Comparison of ENCODE assay signal across 28 mouse cellular contexts in genomic region chr6:12506877-12507276, GRCm38 (mm10).
DNase-seq lines count a peak whose midpoint lies in the region; ATAC-seq and TF ChIP-seq lines count a peak whose summit lies in the region.
"Had no signal": no experiment of that assay in that cellular context is flagged by ENCODE, and none has a peak within 500 bp of the region (broad histone marks: within the 10 kb centered on the region; RNA-seq: fewer than 3 reads in every experiment).

No protein-coding gene starts in this region.

- no peak overlapping the region for H3K27ac ChIP-seq in lung, postnatal 0 days (ENCODE audit: low read length)
- H3K27ac ChIP-seq: forebrain, embryonic 15.5 days; hindbrain, embryonic 12.5 days; hindbrain, postnatal 0 days; intestine, embryonic 15.5 days; liver, embryonic 14.5 days had no signal

- no peaks in the 10 kb centered on the region for H3K9me3 ChIP-seq in lung, postnatal 0 days (ENCODE audit: low read length)
- H3K9me3 ChIP-seq: forebrain, embryonic 15.5 days; hindbrain, embryonic 12.5 days; intestine, embryonic 15.5 days; megakaryocyte, embryonic 14.5 days had no signal

- ATAC-seq in frontal cortex, adult (ENCODE audit: low TSS enrichment): peak; percentile 85
- ATAC-seq in lung, postnatal 0 days: no peak
- ATAC-seq: CD4-positive, CD25-positive, alpha-beta regulatory T cell, adult 4 months; forebrain, embryonic 15.5 days; hindbrain, postnatal 0 days; intestine, embryonic 15.5 days had no signal

- H3K9ac ChIP-seq in lung, postnatal 0 days (replicated peaks; ENCODE audit: low read depth): no peak overlapping the region
- H3K9ac ChIP-seq: forebrain, embryonic 15.5 days; hindbrain, embryonic 12.5 days; intestine, embryonic 15.5 days; liver, embryonic 14.5 days had no signal

- WGBS in lung, postnatal 0 days: 61% methylated on average over 2 of the region's 2 CpGs

- DNase-seq in frontal cortex, postnatal 36 days (ENCODE audit: low spot score in 2 of 2): no peak
- DNase-seq in lung, postnatal 0 days (ENCODE audit: low spot score): peak; percentile 22
- no peak for DNase-seq in lung, postnatal 36 days
- DNase-seq in brain, adult 2 months (ENCODE audit: low read depth, low spot score): peak; percentile 49
- no peak for DNase-seq in cerebellum, adult 11 months
- DNase-seq in gastrocnemius, postnatal 25 days: no peak
- DNase-seq: adrenal gland, adult 2 months; cerebellum, adult 18-20 months; cerebellum, postnatal 10 days; gastrocnemius, postnatal 36 days; heart, adult 18-20 months; heart, postnatal 36 days; kidney, adult 2 months; kidney, postnatal 36 days; liver; lung, postnatal 14 days; midbrain, embryonic 14.5 days; thymus, postnatal 4 days had no signal

- no peak overlapping the region for H3K4me2 ChIP-seq in lung, postnatal 0 days (replicated peaks; ENCODE audit: low read depth, low read length)
- H3K4me2 ChIP-seq: forebrain, embryonic 15.5 days; heart, embryonic 11.5 days; hindbrain, embryonic 12.5 days; intestine, embryonic 15.5 days had no signal

- H3K27me3 ChIP-seq in lung, postnatal 0 days (replicated peaks; ENCODE audit: insufficient read depth, low read length): no peaks in the 10 kb centered on the region
- H3K27me3 ChIP-seq: forebrain, embryonic 15.5 days; hindbrain, embryonic 12.5 days; intestine, embryonic 15.5 days; megakaryocyte, embryonic 14.5 days had no signal

- TF ChIP-seq EP300 in lung, postnatal 0 days (IDR thresholded peaks at IDR 0.05): no peak

- no peaks in the 10 kb centered on the region for H3K36me3 ChIP-seq in lung, postnatal 0 days (ENCODE audit: insufficient read depth, low read length)
- H3K36me3 ChIP-seq: forebrain, embryonic 15.5 days; hindbrain, embryonic 12.5 days; intestine, embryonic 15.5 days had no signal

- no peak for TF ChIP-seq CTCF in lung, postnatal 0 days (IDR thresholded peaks at IDR 0.05)

- H3K4me1 ChIP-seq in lung, postnatal 0 days (ENCODE audit: insufficient read depth, low read depth, low read length): no peaks in the 10 kb centered on the region
- H3K4me1 ChIP-seq: forebrain, embryonic 15.5 days; hindbrain, embryonic 12.5 days; intestine, embryonic 15.5 days; megakaryocyte, embryonic 14.5 days had no signal

- H3K4me3 ChIP-seq in lung, postnatal 0 days (ENCODE audit: low read depth, low read length): no peak overlapping the region
- H3K4me3 ChIP-seq: erythroblast, embryonic 14.5 days; forebrain, embryonic 15.5 days; hindbrain, embryonic 12.5 days; intestine, embryonic 15.5 days; megakaryocyte, embryonic 14.5 days had no signal

Comparison
In these comparisons a context has a peak if more than half of its experiments do, and no peak if none do; other contexts are left out.
1. DNase-seq: peak in lung, postnatal 0 days (single experiment) and brain, adult 2 months (single experiment); none in frontal cortex, postnatal 36 days (0 of 2), lung, postnatal 36 days (single experiment), cerebellum, adult 11 months (single experiment) and gastrocnemius, postnatal 25 days (single experiment).